ENCODE assay signal across 8 mouse cellular contexts in the genomic region with DNA sequence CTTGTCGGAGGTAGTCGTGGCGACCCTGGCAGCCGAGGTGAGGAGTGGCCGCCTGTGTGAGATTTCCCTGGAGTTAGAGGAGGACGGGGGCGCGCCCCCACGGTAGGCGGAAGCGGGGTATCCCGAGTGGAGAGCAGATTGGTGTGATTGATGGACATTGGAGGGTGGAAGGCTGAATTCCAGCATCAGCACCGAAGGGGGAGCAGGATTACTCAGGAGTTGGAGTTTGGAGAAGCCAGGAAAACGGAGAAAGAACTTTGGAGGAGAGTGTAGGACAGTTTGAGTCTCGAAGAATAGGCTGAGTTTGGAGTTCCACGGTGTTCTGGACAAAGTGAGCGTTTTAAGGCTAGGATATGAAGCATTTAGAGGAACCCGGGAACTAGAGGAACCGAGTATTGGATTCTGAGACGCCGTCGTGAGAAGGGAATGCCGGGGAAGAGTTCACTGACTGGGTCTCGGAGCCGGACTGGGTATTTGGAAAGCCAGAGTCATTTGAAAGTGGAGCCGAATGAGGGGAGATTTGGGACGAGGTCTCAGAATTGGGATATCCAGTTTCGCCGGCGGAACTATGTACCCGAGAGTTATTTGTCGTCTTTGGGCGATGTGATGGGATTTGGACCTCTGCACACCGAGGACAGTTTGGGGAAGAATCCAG. TPM values are rescaled to one million over a fixed set of nuclear protein-coding genes. Genes with fewer than 3 reads are reported as not detected.
DNase-seq lines count a peak whose midpoint lies in the region; ATAC-seq and TF ChIP-seq lines count a peak whose summit lies in the region.

No protein-coding gene starts in this region.

- H3K4me3 ChIP-seq in spleen, adult 2 months (ENCODE audit: extremely low read depth, insufficient read depth, insufficient read length): peak overlapping the region; percentile 89
- H3K4me3 ChIP-seq in embryonic fibroblast, embryonic 13.5 days (ENCODE audit: insufficient read depth, low read length): peak overlapping the region; percentile 87
- H3K4me3 ChIP-seq in limb, embryonic 12.5 days (replicated peaks): peak overlapping the region; percentile 72
- H3K4me3 ChIP-seq in stomach, embryonic 15.5 days (replicated peaks): peak overlapping the region; percentile 88

- H3K9me3 ChIP-seq in limb, embryonic 12.5 days: no peaks in the 10 kb centered on the region
- H3K9me3 ChIP-seq in stomach, embryonic 15.5 days: no peaks in the 10 kb centered on the region

- no peak for ATAC-seq in limb, embryonic 12.5 days (ENCODE audit: insufficient number of reproducible peaks, insufficient read depth, low FRiP score, low TSS enrichment, low read depth)
- no peak for ATAC-seq in stomach, embryonic 15.5 days (ENCODE audit: insufficient read depth, low FRiP score, low read depth)

- H3K27me3 ChIP-seq in spleen, adult 2 months (ENCODE audit: control insufficient read depth, insufficient read depth, low read length): no peaks in the 10 kb centered on the region
- no peaks in the 10 kb centered on the region for H3K27me3 ChIP-seq in limb, embryonic 12.5 days
- no peaks in the 10 kb centered on the region for H3K27me3 ChIP-seq in stomach, embryonic 15.5 days (replicated peaks)

- H3K36me3 ChIP-seq in spleen, adult 2 months (ENCODE audit: control insufficient read depth, insufficient read depth, low read length): peaks cover 9% of the 10 kb centered on the region
- peaks cover 32% of the 10 kb centered on the region for H3K36me3 ChIP-seq in limb, embryonic 12.5 days
- H3K36me3 ChIP-seq in stomach, embryonic 15.5 days: peaks cover 12% of the 10 kb centered on the region

- TF ChIP-seq POLR2A in spleen, adult 2 months (IDR thresholded peaks at IDR 0.05; ENCODE audit: low read depth, low read length): no peak
- peak; percentile 85 for TF ChIP-seq POLR2A in embryonic fibroblast, embryonic 13.5 days (IDR thresholded peaks at IDR 0.05; ENCODE audit: low read depth, low read length)

- peak overlapping the region; percentile 93 for H3K27ac ChIP-seq in spleen, adult 2 months (ENCODE audit: insufficient read depth, low read length)
- H3K27ac ChIP-seq in embryonic fibroblast, embryonic 13.5 days (ENCODE audit: insufficient read depth, low read length): peak overlapping the region; percentile 58
- peak overlapping the region; percentile 93 for H3K27ac ChIP-seq in limb, embryonic 12.5 days
- peak overlapping the region; percentile 97 for H3K27ac ChIP-seq in stomach, embryonic 15.5 days

- peak overlapping the region; percentile 57 for H3K9ac ChIP-seq in limb, embryonic 12.5 days (replicated peaks)
- H3K9ac ChIP-seq in stomach, embryonic 15.5 days: peak overlapping the region; percentile 78

- no peaks in the 10 kb centered on the region for H3K4me1 ChIP-seq in spleen, adult 2 months (ENCODE audit: control insufficient read depth, insufficient read depth, insufficient read length)
- H3K4me1 ChIP-seq in embryonic fibroblast, embryonic 13.5 days (ENCODE audit: control insufficient read depth, insufficient read depth, low read length): no peaks in the 10 kb centered on the region
- H3K4me1 ChIP-seq in limb, embryonic 12.5 days (replicated peaks): peaks cover 13% of the 10 kb centered on the region; the same call in 1 of the 2 replicates
- peaks cover 17% of the 10 kb centered on the region for H3K4me1 ChIP-seq in stomach, embryonic 15.5 days

- no peak for TF ChIP-seq CTCF in spleen, adult 2 months (IDR thresholded peaks at IDR 0.05; ENCODE audit: extremely low read depth, insufficient read depth, insufficient read length, insufficient replicate concordance)
- no peak for TF ChIP-seq CTCF in embryonic fibroblast, embryonic 13.5 days (IDR thresholded peaks at IDR 0.05; ENCODE audit: borderline replicate concordance, insufficient read depth, low read length)

- WGBS in spleen, adult 2 months: under 1% methylated on average over 34 of the region's 34 CpGs
- under 1% methylated on average over 34 of the region's 34 CpGs for WGBS in limb, embryonic 12.5 days
- under 1% methylated on average over 34 of the region's 34 CpGs for WGBS in stomach, embryonic 15.5 days

- DNase-seq in spleen, adult 2 months (ENCODE audit: low read depth in 1 of 2, low spot score in 2 of 2): peak in 1 of 2 experiments; percentile 28
- DNase-seq in spleen, postnatal 36 days (ENCODE audit: low spot score in 2 of 2): no peak
- DNase-seq in ovary, postnatal 10 days (ENCODE audit: low spot score): no peak
- DNase-seq in embryo, embryonic 10.5 days (ENCODE audit: low spot score): no peak
- no peak for DNase-seq in adrenal gland, adult 8-10 months

- H3K4me2 ChIP-seq in limb, embryonic 12.5 days: peak overlapping the region; percentile 63
- peak overlapping the region; percentile 60 for H3K4me2 ChIP-seq in stomach, embryonic 15.5 days

RNA-seq across cellular contexts. Expression of a gene that starts 0.4 kb away (rescaled TPM):
- 13.9 and 16.0 TPM in 2 replicates for polyA plus RNA-seq in spleen, adult 2 months (2012; rRNA removed)
- 12.9 and 14.1 TPM in 2 replicates for polyA plus RNA-seq in embryonic fibroblast, embryonic 13.5 days (2011; ENCODE audit: insufficient read length, low read depth, missing spikeins)
- 29.4 and 30.3 TPM in 2 replicates for polyA plus RNA-seq in limb, embryonic 12.5 days (2016; fragmentation: Nextera tagmentation; extraction: Ambion mirVana)
- polyA plus RNA-seq in stomach, embryonic 15.5 days (2015; fragmentation: Nextera tagmentation; extraction: Ambion mirVana): 29.3 and 35.1 TPM in 2 replicates
- 10 to 100 TPM; 12.6 to 19.4 (median 14.8) TPM for total RNA-seq in adrenal gland, adult 8-10 months (2022)

RNA-seq across cellular contexts. Expression of a gene that starts 12.7 kb away (rescaled TPM):
- 21.9 and 33.0 TPM in 2 replicates for polyA plus RNA-seq in spleen, adult 2 months (2012; rRNA removed)
- polyA plus RNA-seq in embryonic fibroblast, embryonic 13.5 days (2011; ENCODE audit: insufficient read length, low read depth, missing spikeins): 23.7 and 28.5 TPM in 2 replicates
- 29.4 and 30.4 TPM in 2 replicates for polyA plus RNA-seq in limb, embryonic 12.5 days (2016; fragmentation: Nextera tagmentation; extraction: Ambion mirVana)
- 35.3 and 36.7 TPM in 2 replicates for polyA plus RNA-seq in stomach, embryonic 15.5 days (2015; fragmentation: Nextera tagmentation; extraction: Ambion mirVana)
- 10 to 100 TPM; 20.2 to 37.1 (median 23.9) TPM for total RNA-seq in adrenal gland, adult 8-10 months (2022)

RNA-seq across cellular contexts. Expression of a gene that starts 25.2 kb away (rescaled TPM):
- 0.68 and 0.72 TPM in 2 replicates for polyA plus RNA-seq in spleen, adult 2 months (2012; rRNA removed)
- polyA plus RNA-seq in embryonic fibroblast, embryonic 13.5 days (2011; ENCODE audit: insufficient read length, low read depth, missing spikeins): 5.4 and 5.6 TPM in 2 replicates
- 5.6 and 6.1 TPM in 2 replicates for polyA plus RNA-seq in limb, embryonic 12.5 days (2016; fragmentation: Nextera tagmentation; extraction: Ambion mirVana)
- 3.1 and 3.5 TPM in 2 replicates for polyA plus RNA-seq in stomach, embryonic 15.5 days (2015; fragmentation: Nextera tagmentation; extraction: Ambion mirVana)
- total RNA-seq in adrenal gland, adult 8-10 months (2022): 1 to 10 TPM; 2.6 to 4.7 (median 3.3) TPM

RNA-seq across cellular contexts. Expression of a gene that starts 26.2 kb away (rescaled TPM):
- polyA plus RNA-seq in spleen, adult 2 months (2012; rRNA removed): 280 and 330 TPM in 2 replicates
- 16.6 and 32.1 TPM in 2 replicates for polyA plus RNA-seq in embryonic fibroblast, embryonic 13.5 days (2011; ENCODE audit: insufficient read length, low read depth, missing spikeins)
- polyA plus RNA-seq in limb, embryonic 12.5 days (2016; fragmentation: Nextera tagmentation; extraction: Ambion mirVana): 34.1 and 38.8 TPM in 2 replicates
- polyA plus RNA-seq in stomach, embryonic 15.5 days (2015; fragmentation: Nextera tagmentation; extraction: Ambion mirVana): 86.6 and 133 TPM in 2 replicates
- 10 to 100 TPM; 33.7 to 49.5 (median 44.8) TPM for total RNA-seq in adrenal gland, adult 8-10 months (2022)

RNA-seq across cellular contexts. Expression of a gene that starts 26.5 kb away (rescaled TPM):
- 0.23 and 0.41 TPM in 2 replicates for polyA plus RNA-seq in spleen, adult 2 months (2012; rRNA removed)
- polyA plus RNA-seq in embryonic fibroblast, embryonic 13.5 days (2011; ENCODE audit: insufficient read length, low read depth, missing spikeins): 0.51 and 0.78 TPM in 2 replicates
- polyA plus RNA-seq in limb, embryonic 12.5 days (2016; fragmentation: Nextera tagmentation; extraction: Ambion mirVana): 0.26 and 0.41 TPM in 2 replicates
- 0.45 and 0.58 TPM in 2 replicates for polyA plus RNA-seq in stomach, embryonic 15.5 days (2015; fragmentation: Nextera tagmentation; extraction: Ambion mirVana)
- 1 to 10 TPM; 3.0 to 8.0 (median 4.9) TPM for total RNA-seq in adrenal gland, adult 8-10 months (2022)
